Mouse (Mus musculus): ENCODE measurements around the gene Ddx24. TPM values are rescaled to one million over a fixed set of nuclear protein-coding genes. Genes with fewer than 3 reads are reported as not detected.
A peak's percentile ranks its signal among the peaks of the same experiment; 100 is the strongest.

Ddx24 gene
- total and polyA plus RNA-seq, 2 experiments, result 19.0 to 22.8 TPM

DNA sequence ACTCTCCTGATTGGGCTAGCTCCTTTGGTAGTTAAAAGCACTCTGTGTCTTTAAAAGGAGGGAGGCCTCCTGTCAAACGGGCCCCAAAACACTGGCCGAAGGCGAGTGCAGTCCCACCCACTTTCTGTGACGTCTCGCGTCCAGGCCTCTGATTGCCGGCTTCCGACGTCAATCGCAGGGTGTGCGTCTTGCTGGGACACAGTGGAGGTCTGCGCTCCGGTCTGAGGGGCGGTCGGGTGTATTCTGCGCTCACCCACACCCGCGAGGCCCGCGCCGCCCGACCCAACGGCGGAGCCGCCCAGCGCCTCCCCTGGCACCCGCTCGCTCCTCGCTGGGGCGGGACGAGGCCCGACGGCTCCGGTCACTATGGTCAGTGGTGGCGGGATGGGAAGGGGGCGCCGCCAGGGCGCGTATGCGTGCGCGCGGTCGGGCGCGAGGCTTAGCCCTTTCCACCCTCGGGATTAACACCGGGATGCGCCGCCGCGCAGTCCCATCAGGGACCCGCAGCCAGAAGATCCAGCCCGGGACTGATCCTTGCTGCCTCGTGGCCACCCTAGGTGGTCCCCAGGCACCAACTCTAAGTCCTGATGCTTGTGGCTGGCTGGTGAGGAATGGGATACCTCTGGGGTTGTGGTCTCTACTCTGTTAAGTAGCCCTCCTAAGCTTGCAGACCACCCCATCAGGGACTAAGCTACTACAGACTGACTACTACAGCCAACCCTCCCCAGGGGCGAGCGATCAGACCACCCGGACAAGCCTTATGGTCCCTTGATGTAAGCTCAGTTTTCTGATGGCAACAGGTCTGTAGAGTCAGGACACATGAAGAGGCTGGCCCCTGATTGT, 36.9 kb downstream of the Ddx24 start, which contains the start of gene Otub2:
Gene Otub2, plus strand, starts transcription at position 178 of the 843 bp plus-strand sequence.
- peak; percentile 51; the same call in 1 of the 2 replicates for TF ChIP-seq POLR2A (IDR thresholded peaks at IDR 0.05; ENCODE audit: extremely low read depth, insufficient read depth, low read length)
- TF ChIP-seq CTCF (IDR thresholded peaks at IDR 0.05; ENCODE audit: low read depth, low read length), result 0 out of 2 replicates have a peak, but pooled peaks have one; percentile 10
- Histone ChIP-seq H3K36me3 (ENCODE audit: control insufficient read depth, insufficient read depth, low read length) (no peaks in the 10 kb centered on the region), H3K4me3 (ENCODE audit: insufficient read depth, low read depth, low read length) (peak within 1 kb of the TSS; percentile 92), H3K4me1 (ENCODE audit: control insufficient read depth, insufficient read depth, low read length) (peaks cover 7% of the 10 kb centered on the region), H3K9ac (ENCODE audit: low read depth, low read length) (peak within 1 kb of the TSS; percentile 93), H3K27ac (replicated peaks; ENCODE audit: insufficient read depth, low read depth, low read length) (no peak within 1 kb of the TSS), H3K79me2 (ENCODE audit: control insufficient read depth, insufficient read depth, low read length) (no peaks in the 10 kb centered on the region), H3K27me3 (ENCODE audit: control insufficient read depth, insufficient read depth, low read length) (no peaks in the 10 kb centered on the region)
- DNase-seq (ENCODE audit: extremely low read depth, low read depth, low spot score), result peak; percentile 84
- 1% methylated on average over 58 of the region's 58 CpGs for WGBS

DNA sequence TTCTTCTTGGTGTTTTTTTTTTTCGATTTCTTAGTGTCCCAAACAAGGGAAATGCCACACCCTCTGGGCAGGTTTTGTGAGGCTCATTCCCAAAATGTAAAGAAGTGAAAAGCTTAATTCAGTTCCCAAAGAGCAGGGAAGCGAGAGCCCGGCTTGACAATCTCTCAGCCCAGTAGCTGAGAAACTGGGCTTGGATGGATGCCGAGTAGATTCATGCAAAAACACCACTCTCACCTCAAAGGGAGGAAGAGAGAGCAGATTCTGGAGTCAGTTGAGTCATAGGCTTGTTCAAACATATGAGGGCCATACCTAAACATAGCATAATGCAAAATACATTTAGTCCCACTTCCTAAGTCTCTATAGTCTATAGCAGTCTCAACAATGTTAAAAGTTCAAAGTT, 45.4 kb downstream of the Ddx24 start:
- Histone ChIP-seq H3K9ac (ENCODE audit: low read depth, low read length) (no peak overlapping the region), H3K36me3 (ENCODE audit: control insufficient read depth, insufficient read depth, low read length) (no peaks in the 10 kb centered on the region), H3K27ac (replicated peaks; ENCODE audit: insufficient read depth, low read depth, low read length) (no peak overlapping the region), H3K27me3 (ENCODE audit: control insufficient read depth, insufficient read depth, low read length) (no peaks in the 10 kb centered on the region), H3K4me1 (ENCODE audit: control insufficient read depth, insufficient read depth, low read length) (no peaks in the 10 kb centered on the region), H3K79me2 (ENCODE audit: control insufficient read depth, insufficient read depth, low read length) (no peaks in the 10 kb centered on the region), H3K4me3 (ENCODE audit: insufficient read depth, low read depth, low read length) (no peak overlapping the region)
- no peak for TF ChIP-seq POLR2A (IDR thresholded peaks at IDR 0.05; ENCODE audit: extremely low read depth, insufficient read depth, low read length)
- no peak for TF ChIP-seq CTCF (IDR thresholded peaks at IDR 0.05; ENCODE audit: low read depth, low read length)
- WGBS, result 82% methylated on average over 4 of the region's 4 CpGs
- DNase-seq (ENCODE audit: extremely low read depth, low read depth, low spot score), result no peak

DNA sequence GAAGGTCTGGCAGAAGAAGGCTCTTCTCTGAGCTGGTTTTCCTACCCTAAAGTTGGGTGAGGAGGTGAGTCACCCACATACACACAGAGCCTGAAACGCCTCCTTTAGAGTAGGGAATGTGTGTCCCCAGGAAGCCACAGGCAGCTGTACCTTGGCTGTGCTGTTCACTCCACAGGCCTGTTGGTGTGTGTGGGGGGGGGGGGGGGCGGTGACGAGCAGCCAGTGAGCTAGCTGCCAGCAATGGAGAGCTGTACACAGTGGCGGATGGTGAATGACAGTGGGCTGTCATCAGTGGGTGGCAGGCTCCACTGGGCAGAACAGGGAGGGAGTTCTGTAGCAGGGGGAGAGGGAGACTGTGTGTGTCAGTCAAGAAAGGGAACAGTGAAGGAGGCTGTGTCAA, 48.9 kb downstream of the Ddx24 start:
- no peak for DNase-seq (ENCODE audit: extremely low read depth, low read depth, low spot score)
- no peak for TF ChIP-seq CTCF (IDR thresholded peaks at IDR 0.05; ENCODE audit: low read depth, low read length)
- no peak for TF ChIP-seq POLR2A (IDR thresholded peaks at IDR 0.05; ENCODE audit: extremely low read depth, insufficient read depth, low read length)
- Histone ChIP-seq H3K4me3 (ENCODE audit: insufficient read depth, low read depth, low read length) (no peak overlapping the region), H3K9ac (ENCODE audit: low read depth, low read length) (no peak overlapping the region), H3K36me3 (ENCODE audit: control insufficient read depth, insufficient read depth, low read length) (no peaks in the 10 kb centered on the region), H3K27ac (replicated peaks; ENCODE audit: insufficient read depth, low read depth, low read length) (no peak overlapping the region), H3K4me1 (ENCODE audit: control insufficient read depth, insufficient read depth, low read length) (no peaks in the 10 kb centered on the region), H3K79me2 (ENCODE audit: control insufficient read depth, insufficient read depth, low read length) (no peaks in the 10 kb centered on the region), H3K27me3 (ENCODE audit: control insufficient read depth, insufficient read depth, low read length) (no peaks in the 10 kb centered on the region)
- WGBS, result 80% methylated on average over 4 of the region's 4 CpGs

DNA sequence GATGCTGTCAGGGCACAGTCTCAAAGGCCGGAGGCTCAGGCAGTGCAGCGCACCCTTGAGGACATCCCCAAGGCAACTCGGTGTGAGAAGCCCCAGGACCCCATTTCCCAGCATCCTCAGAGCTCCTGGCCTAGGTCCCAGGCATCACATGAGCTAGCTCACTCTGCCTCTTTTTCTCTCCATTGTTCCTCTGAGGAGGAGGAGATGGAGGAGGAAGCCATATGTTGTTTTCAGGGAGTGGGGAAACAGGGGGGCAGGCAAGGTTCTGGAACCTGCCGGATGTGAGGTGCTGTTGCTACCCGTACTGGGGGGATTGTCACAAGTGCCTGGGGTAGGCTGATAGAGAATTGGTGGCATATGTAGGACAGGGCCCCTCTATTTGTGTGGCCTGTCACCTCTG, 49.5 kb downstream of the Ddx24 start:
- no peak overlapping the region for H3K9ac ChIP-seq (ENCODE audit: low read depth, low read length)

DNA sequence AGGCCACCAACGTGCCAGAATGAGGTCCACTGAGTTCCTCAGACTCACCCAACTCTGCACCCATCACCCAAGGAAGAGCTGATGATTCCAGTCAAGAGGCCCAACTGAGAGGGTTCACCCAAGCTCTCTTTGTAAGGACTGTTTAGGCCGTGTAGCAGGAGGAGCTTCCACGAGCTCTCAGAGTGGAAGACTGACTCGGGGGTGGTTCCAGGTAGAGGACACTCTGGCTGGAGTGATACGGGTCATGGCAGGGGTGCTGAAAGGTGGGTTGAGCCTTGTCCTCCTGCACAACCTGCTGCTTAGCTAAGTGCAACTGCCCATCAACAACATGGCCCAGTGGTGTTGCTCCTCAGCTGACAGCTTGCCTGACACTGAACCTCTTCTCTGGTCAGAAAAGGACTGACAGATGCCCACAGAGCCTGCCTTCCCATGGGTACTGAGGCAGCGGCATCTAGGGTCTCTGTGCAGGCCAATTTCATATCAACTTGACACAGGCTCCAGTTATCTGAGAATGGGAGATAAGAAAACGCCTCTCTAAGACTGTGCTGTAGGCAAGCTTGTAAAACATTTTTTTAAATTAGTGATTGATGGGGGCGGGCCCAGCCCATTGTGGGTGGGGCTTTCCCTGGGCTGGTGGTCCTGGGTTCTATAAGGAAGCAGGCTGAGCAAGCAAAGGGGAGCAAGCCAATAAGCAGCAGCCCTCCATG, 51.9 kb downstream of the Ddx24 start:
- no peak for DNase-seq (ENCODE audit: extremely low read depth, low read depth, low spot score)
- H3K9ac ChIP-seq (ENCODE audit: low read depth, low read length), result no peak overlapping the region
- H3K27me3 ChIP-seq (ENCODE audit: control insufficient read depth, insufficient read depth, low read length), result no peaks in the 10 kb centered on the region
- 62% methylated on average over 8 of the region's 8 CpGs for WGBS
- no peaks in the 10 kb centered on the region for H3K79me2 ChIP-seq (ENCODE audit: control insufficient read depth, insufficient read depth, low read length)
- no peaks in the 10 kb centered on the region for H3K4me1 ChIP-seq (ENCODE audit: control insufficient read depth, insufficient read depth, low read length)
- TF ChIP-seq CTCF (IDR thresholded peaks at IDR 0.05; ENCODE audit: low read depth, low read length) (no peak), POLR2A (IDR thresholded peaks at IDR 0.05; ENCODE audit: extremely low read depth, insufficient read depth, low read length) (no peak)
- H3K4me3 ChIP-seq (ENCODE audit: insufficient read depth, low read depth, low read length), result no peak overlapping the region
- H3K36me3 ChIP-seq (ENCODE audit: control insufficient read depth, insufficient read depth, low read length), result no peaks in the 10 kb centered on the region
- H3K27ac ChIP-seq (replicated peaks; ENCODE audit: insufficient read depth, low read depth, low read length), result no peak overlapping the region

More for the DNA sequence above, 49.5 kb downstream of the Ddx24 start:
- no peak overlapping the region for H3K27ac ChIP-seq (replicated peaks; ENCODE audit: insufficient read depth, low read depth, low read length)
- no peaks in the 10 kb centered on the region for H3K79me2 ChIP-seq (ENCODE audit: control insufficient read depth, insufficient read depth, low read length)
- TF ChIP-seq POLR2A (IDR thresholded peaks at IDR 0.05; ENCODE audit: extremely low read depth, insufficient read depth, low read length), result no peak
- TF ChIP-seq CTCF (IDR thresholded peaks at IDR 0.05; ENCODE audit: low read depth, low read length), result no peak
- WGBS, result 71% methylated on average over 5 of the region's 5 CpGs
- H3K36me3 ChIP-seq (ENCODE audit: control insufficient read depth, insufficient read depth, low read length), result no peaks in the 10 kb centered on the region
- no peak overlapping the region for H3K4me3 ChIP-seq (ENCODE audit: insufficient read depth, low read depth, low read length)
- DNase-seq (ENCODE audit: extremely low read depth, low read depth, low spot score), result no peak
- H3K4me1 ChIP-seq (ENCODE audit: control insufficient read depth, insufficient read depth, low read length), result no peaks in the 10 kb centered on the region
- no peaks in the 10 kb centered on the region for H3K27me3 ChIP-seq (ENCODE audit: control insufficient read depth, insufficient read depth, low read length)
